Mouse (Mus musculus): Measurements from ENCODE around the gene AI837181.

AI837181 gene

DNA sequence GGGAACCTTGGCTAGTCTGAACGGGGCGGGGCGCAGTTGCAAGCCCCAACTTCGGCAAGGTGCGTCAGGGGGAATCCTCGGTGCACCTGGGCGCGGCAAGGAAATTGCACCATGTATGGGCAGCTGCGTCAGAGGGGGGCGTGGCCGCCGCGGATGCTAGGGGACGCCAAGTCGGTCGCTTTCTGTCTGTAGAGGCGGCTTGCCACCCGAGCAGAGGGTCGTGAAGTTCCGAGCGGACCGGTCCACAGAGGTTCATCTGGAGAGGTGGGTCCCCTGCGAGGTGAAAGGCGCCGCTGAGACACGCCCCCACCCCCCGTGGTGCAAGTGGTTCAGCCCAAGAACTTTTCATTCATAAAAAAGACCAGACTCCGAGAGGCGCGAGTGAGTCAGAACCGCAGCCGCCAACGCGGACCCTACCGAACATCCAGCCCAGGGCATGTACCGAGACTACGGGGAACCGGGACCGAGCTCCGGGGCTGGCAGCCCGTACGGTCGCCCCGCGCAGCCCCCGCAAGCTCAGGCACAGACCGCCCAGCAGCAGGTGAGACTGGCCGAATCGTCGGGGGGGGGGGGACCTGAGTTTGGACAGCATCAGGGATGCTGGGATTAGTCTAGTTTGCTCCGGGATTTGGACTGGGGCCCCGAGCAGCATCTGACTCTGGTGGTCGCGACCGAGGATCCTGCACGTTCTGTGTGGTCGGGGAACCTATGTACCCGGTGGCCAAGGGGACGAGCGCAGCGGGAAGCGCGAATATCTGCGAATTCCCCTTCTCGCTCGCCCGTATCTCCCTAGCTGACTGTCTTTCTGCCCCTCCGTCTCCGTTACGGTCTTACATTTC lies 22.8 kb downstream of the AI837181 start, which contains the start of gene Fosl1:
Gene Fosl1 (plus strand): TSS at position 33 of the 839 bp plus-strand sequence.
- peak; percentile 72 for DNase-seq

DNA sequence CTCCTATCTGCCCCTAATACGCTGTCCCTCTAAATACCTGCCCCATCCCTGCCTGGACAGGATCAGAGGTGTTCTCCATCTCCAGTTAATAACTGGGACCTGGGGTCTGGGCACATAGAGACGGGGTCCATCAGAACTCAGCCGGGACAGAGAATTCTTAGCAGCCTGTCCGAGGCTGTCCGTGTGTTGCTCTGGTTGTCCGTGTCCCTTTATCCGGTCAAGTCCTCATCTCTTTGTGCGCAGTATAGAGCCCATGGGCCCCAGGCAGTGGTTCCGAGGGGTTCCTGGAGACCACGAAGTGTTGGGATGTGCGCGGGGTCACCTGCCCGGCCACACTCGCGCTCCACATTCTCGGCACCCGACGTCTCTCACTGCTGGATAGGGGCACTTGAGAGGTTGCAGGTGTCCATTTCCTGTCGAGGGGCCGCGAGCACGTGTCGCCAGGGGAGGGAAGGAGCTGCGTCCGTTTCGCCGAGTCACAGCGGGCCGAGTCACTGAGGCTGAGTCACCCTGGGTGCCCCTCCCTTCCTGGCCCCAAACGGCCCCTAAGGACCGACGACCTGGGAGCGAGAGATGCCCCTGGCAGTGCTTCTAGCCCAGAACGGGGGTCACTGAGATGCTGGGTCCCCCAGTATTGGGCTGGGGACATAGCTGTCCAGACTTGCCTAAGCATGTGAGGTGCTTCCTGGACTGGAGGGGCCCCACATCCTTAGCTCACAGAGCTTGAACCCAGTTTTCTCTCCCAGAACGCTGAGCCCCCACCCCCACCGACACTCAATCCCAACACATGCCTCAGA lies 23.6 kb downstream of the AI837181 start:
- no peak for DNase-seq

DNA sequence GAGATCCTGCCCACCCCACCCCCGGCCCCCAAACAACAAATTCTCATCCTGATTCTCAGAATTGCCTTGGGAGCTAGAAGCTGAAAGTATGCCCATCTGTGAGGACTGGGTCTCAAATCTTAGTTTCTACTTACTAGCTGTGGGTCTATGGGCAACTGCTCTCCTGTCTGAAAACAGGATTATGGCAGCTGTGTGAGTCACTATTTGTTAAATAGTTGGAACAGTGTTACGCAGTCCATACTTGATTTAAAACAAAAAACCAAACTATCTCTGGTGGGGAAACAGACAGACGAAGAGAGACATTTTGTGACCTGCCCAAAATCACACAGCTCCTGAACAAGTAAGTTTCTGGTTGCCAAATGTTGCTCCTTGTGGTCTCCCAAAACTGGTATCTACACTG lies 24.7 kb downstream of the AI837181 start:
- no peak for DNase-seq

DNA sequence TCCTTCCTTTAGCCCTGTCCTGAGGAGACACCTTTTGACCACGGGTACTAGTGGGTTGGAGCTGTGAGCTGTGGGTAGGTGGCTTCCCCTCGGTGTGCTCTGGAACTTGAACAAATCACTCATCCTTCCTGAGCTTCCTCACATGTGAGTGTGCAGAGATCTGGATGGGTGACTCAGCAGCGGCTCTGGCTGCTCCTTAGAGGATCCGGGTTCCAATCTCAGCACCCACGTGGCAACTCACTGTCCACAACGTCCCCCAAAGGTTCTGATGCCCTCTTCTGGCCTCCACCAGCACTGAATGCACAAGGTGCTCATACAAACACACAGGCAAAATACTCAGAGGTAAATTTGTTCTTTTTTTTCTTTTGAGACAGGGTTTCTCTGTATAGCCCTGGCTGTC lies 26.8 kb downstream of the AI837181 start:
- DNase-seq, result no peak

DNA sequence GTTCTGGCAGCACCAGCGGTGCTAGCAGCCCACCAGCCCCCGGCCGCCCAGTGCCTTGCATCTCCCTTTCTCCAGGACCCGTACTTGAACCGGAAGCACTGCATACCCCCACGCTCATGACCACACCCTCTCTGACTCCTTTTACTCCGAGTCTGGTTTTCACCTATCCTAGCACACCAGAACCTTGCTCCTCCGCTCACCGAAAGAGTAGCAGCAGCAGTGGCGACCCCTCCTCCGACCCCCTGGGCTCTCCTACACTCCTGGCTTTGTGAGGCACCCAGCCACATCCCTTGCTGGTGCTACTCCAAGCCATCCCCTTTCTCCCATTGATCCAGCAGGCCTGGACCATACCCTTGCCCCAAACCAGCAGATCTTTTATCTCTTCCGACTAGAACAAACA lies 30.1 kb downstream of the AI837181 start:
- no peak for DNase-seq

DNA sequence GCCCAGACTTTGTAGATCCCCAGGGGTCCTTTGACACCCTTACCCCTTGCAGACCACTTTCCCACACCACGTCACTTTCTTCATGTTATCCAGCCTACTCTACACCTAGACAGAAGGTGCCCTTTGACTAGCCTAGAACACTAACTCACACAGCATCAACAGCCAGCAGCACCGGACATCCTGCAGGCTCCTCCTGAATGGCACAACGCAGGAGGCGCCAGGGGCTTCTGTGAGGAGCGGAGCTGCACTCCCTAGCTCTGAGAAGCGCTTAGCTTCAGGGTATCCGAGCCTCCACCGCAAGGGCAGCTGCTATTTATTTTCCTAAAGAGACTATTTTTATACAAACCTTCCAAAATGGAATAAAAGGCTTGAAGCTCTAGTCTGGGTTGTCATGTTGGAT lies 30.6 kb downstream of the AI837181 start:
- peak; percentile 38 for DNase-seq

DNA sequence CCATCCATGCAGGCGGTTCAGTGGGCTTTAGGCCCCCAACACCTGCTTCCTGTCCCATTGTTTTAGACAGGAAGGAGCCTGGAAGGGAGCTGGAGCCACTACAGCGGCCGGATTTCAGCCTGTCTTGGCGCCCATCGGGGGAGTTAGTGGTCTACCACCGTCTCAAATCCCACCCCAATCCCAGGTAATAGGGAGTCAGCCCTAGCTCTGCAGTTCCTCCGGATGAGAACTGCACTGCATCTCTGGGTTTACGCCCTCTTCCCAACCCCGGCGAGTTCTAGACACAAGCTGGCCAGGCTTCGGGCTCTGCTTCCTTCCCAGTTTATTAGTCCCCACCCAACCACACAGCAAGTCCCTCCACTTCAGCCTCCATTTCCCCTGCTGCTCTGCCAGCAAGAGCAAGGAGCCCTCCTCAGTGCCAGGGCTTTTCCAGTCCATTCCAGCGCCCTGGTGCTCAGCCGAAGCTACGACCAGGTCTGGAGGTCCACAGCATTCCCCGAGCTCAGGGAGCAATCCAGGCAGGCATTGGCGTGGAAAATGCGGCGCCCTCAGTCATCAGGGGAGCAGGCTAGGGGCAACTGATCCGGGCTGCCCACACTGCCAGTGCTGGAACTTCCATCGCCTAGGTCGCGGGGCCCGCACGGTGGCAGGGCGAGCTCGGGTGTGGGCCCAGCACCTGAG lies 31.4 kb downstream of the AI837181 start:
- DNase-seq, result no peak

DNA sequence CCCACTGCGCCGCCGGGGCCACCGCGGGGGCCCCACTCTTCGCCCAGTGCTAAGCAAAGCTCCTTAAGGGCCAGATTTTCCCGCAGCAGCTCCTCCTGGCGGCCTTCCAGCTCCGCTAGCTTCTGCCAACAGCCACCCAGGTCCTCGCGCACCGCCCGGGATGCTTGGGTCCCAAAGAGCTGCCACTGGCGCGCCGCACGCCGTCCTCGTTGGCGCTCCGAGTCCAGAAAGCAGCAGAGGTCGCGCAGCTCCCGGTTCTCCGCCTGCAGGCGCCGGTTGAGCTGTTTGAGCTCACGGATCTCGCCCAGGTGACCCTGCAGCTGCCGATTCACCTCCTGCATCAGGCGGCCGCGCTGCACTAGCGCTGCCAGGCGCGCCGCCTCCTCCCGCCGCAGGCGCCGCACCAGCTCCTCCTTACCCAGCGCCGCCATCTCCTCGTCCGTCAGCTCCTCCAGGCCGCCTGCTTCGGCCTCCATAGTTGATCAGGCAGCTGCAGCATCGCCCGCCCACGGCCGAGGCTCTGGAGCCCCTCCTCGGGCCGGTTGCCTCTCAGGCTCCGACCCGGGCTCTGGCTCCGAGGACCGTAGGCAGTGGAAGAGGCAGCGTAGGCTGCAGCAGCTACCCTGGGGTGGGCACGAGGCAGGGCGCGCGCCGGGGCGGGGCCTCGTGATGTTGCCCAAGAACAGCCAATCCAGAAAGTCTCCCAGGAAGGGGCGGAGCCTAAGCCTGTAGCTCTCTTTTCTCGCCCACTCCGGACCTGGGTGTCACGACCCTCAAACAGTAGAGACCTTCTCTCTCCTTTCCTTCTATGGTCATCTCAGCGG lies 32.2 kb downstream of the AI837181 start:
- DNase-seq, result peak; percentile 98

DNA sequence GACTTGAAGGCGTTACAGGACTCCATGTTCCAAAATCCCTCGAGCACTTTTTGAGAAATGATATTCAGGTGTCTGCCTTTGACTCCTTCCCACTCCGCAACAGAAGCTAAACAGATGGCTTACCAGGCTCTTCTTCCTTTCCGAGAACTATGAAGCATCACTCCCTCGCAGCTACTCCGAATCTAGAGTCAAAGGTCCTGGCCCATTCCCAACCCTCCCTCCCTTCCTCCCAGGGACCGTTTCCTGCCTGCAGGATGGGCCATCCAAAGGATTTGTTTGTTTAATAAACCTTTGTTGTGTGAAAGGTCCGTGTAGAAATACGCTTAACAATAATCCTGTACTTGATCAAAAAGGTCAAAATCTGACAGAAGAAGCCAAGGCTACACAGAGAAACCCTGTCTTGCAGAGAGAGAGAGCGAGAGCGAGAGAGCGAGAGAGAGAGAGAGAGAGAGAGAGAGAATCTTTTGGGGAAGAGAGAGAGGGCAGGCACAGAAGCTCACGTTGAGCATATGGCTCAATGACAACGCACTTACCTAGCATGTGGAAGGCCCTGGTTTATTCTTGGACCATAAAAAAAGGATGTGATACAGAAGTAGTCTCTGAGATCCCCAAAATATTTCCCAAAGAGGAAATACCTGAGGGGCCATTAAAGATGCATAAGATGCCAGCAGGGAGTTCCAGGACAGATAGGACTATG lies 33.0 kb downstream of the AI837181 start, which contains the start of gene Ccdc85b:
Gene Ccdc85b (minus strand): TSS at position 149 of the 697 bp plus-strand sequence.
- DNase-seq, result peak; percentile 26

DNA sequence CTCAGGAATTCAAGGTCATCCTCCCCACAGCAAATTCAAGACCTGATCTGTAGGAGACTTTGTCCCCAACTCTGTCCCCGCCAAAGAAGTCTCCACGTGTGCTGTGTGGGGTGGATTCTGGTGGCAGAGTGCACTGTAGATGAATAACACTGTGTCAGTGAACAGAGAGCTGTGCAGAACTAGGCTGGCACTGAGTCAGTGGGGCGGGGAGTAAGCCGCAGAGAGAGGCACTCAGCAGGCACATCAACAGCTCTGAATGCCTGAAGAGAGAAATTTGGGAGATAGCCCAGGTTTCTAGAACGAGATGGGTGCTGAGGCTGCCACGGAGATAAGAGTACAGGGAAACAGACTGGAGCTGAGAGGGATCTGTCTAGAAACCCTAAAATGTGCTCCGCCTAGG lies 34.1 kb downstream of the AI837181 start:
- peak; percentile 67 for DNase-seq

DNA sequence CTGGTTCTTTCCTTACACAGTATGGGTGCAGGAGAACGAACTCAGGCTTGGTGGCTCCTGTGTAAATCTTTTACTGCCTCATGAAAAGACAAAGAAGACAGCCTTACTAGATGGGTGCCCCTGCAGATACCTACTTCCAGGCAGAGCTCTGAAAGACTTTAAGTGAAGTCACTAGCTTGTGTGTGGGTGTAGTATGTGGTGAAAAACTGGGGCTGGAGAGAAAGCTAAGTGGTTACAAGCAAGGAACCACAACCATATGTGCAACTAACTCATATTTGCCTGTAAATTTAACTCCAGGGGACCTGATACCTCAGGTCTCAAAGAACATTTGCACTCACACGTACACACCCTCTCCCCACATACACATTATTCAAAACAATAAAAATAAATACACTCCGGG lies 35.0 kb downstream of the AI837181 start:
- peak; percentile 8 for DNase-seq

DNA sequence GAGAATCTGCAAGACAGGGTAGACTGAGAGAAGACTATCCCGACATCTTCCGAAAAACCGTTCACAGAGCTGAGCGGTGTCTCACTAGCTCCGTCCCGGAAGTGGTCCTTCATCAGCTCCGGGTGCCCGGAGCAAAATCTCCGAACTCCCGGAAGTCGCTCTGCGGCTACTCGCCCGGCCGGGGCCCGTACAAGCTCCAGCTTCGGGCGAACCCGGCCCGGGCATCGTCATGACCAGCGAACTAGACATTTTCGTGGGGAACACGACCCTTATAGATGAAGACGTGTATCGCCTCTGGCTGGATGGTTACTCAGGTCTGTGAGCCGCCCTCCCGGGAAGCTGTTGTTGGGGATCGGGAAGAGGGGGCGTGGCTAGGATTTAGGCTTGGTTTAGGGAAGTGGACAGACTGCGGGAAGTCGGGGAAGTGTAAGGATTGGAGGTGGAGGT lies 35.5 kb downstream of the AI837181 start, which contains the start of gene Fibp:
Gene Fibp (plus strand): TSS at position 151 of the 447 bp plus-strand sequence.
- peak; percentile 85 for DNase-seq

DNA sequence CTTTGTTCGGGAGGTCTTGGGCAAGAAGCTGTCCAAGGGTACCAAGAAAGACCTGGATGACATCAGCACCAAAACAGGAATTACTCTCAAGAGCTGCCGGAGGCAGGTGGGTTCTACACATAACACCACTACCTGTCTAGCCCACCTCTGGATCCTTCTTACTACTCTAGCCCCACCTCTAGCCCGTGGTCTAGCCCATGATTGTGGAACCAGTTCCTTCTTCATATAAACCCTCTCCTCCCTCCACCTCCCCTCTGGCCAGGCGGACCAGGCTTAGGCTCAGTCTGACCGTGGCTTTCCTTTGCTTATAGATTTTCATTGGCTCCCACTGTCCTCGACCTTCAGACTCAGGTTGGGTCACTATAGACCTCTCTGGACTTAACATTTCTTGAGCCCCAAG lies 36.5 kb downstream of the AI837181 start:
- peak; percentile 39 for DNase-seq

DNA sequence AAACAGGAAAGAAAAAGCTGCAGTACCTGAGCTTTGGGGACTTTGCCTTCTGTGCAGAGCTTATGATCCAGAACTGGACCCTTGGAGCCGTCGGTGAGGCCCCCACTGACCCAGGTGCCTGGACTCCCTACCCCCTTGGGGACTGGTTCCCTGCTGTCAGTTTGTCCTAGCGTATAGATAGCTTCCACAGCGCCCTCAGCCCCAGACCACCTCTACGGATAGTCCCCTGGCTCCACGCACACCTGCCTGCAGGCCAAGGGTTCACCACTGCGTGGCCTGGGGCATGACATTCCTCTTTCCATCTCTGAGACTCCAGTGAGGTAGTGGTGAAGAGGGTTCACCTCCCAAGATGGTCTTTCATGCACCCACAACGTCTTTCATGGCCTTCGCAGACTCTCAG lies 38.3 kb downstream of the AI837181 start:
- DNase-seq, result peak; percentile 46

DNA sequence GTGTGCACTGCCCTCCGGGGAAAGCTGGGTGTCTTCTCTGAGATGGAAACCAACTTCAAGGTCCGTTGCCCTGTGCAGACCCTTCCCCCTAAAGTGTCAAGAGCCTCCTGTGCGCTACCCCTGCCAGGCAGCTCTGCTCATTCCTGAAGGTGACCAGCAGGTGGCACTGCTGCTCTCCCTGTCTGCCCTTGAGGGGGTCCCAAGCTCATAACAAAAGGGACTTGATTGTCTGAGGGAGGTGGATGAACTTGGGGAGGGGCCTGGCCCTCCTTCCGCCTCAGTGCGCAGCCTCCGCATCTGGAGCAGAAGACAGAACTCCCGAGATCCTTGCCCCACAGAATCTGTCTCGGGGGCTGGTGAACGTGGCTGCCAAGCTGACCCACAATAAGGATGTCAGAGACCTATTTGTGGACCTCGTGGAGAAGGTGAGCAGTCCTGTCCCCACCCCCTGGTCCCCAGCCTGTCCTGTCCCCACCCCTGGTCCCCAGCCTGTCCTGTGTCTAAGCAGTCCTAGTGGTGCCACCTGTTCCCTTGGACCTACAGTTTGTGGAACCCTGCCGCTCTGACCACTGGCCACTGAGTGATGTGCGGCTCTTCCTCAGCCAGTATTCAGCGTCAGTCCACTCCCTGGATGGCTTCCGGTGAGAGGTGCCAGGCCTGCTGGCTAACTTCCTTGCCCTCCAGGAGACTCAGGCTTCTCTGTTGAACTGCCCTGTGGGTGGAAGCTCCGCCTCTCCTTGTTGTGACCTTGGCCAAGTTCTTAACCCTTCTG lies 39.0 kb downstream of the AI837181 start:
- DNase-seq, result peak; percentile 72

DNA sequence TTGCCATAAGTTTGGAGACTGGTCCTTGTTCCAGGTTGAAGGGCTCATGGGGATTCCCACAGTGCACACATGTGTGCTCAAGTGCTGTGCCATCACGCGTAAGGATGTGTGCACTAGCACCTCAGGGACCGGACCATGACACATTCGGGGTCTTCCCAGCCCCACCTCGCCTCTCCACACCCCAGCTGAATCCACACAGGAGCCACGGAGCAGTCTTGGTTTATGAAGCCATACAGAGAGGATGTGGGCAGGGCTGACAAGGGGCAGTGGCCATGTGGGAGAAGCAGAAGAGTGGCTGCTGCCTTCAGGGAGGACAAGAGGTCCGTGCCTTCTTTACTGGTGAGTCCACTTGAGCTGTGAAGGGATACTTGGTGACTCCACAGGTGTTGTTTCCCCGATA lies 40.1 kb downstream of the AI837181 start:
- no peak for DNase-seq

DNA sequence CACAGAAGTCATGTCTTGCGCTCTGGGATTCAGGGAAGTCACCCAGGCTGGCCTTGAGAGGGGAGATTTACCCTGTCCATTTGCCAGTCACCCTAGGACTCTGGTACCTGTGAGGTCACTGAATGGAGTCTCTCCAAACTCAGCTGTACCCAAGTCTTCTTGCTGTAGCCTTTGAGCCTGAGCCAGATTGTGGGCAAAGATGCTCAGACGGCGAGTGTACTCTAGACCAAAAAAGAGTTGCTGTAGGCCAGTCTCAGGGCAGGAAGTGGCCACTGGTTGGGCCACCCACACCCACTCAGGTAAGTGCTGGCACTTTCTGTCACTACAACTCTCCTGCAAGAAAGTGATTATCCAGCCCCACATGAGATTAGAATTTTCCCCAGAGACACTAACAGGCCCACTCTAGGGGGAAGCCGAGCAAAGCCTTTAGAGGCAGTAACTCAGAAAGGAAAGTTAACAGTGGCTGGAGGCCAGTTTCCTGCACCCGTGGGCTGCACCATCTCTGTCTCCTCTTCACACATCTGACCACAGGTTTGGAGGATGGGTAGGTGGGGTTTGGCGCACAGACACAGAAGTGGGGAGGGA lies 42.1 kb downstream of the AI837181 start:
- DNase-seq, result no peak

DNA sequence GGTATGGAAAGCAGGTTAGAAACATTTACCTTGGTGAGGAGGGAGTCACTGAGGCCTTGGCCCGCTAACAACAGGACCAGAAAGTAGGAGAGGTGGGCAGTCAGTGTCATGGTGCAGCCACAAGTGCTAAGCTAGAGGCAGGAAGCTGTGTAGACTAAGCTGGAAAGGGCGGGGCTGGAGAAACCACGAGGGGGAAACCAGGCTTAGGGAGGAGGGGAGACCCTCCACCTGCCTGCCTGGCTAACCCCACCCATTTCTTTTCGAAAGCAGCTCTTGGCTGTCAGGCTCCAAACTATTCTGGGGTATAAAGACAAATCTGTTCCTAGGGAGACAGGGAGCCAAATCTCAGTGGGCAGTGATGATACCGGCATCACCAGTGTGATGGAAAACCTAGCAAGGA lies 43.4 kb downstream of the AI837181 start, which contains the start of gene Ctsw:
Gene Ctsw (minus strand): TSS at position 134 of the 400 bp plus-strand sequence.
- DNase-seq, result no peak

DNA sequence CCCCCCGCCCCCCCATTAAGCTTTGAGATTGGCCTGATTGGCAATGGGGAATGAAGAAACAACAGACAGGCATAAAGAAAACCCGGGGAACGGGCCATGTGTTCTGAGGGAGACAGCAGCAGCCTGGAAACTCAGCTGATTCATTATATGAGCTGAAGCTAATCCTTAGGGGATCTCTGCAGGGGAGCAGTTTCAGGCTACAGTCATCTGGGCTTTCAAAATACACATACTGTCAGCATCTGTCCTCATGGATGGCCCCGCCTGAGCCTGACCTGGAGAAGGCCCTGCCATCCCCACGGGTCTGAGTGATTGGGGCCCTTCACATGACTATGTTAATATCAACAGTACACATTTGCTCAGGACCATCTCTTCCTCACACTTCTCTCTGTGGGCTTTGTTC lies 46.9 kb downstream of the AI837181 start:
- no peak for DNase-seq

DNA sequence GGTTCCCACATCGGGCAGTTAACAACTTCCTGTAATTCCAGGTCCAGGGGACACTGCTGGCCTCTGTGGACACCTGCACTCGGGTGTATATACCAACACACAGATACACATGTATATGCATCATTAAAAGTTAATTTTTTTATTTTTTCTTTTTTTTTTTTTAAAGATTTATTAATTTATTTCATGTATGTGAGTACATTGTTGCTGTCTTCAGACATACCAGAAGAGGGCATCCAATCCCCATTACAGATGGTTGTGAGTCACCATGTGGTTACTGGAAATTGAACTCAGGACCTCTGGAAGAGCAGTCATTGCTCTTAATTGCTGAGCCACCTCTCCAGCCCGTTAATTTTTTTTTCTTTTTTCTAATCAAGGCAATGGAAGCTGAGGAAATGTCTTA lies 47.9 kb downstream of the AI837181 start:
- DNase-seq, result no peak

Data from cerebellum, adult 11-12 months (tissue).